Mouse (Mus musculus) forebrain, embryonic 14.5 days (tissue): ENCODE results near the gene Cdc40. TPM values are rescaled to one million over a fixed set of nuclear protein-coding genes. Genes with fewer than 3 reads are reported as not detected.

Experiments
- ATAC-seq: fragments of 200-750 bp; cut with Nextera tagmentation; 2 replicates; pipeline ENCODE4 v1.8.0; 2017; ENCODE audit warnings: mild to moderate bottlenecking, moderate library complexity
- DNase-seq: peaks from one replicate; pipeline ENCODE4 v3.0.0-alpha.2; 2015; ENCODE audit warnings: low spot score
- H3K27ac ChIP-seq: fragments of 300-500 bp; sonication (generic); 2 replicates; pipeline ENCODE4 v1.5.1; 2014; ENCODE audit warnings: low read depth, mild to moderate bottlenecking, control low read depth, low read length, moderate library complexity
- H3K27me3 ChIP-seq: fragments of 300-500 bp; sonication (generic); replicated peaks from 2 replicates; pipeline ENCODE4 v1.6.1; 2014; ENCODE audit warnings: low read length, control low read depth, mixed read lengths; ENCODE audit not compliant: control insufficient read depth, insufficient read depth
- H3K36me3 ChIP-seq: fragments of 300-500 bp; sonication (generic); 2 replicates; pipeline ENCODE4 v1.6.1; 2014; ENCODE audit warnings: low read length, control low read depth; ENCODE audit not compliant: control insufficient read depth, insufficient read depth
- H3K4me1 ChIP-seq: fragments of 300-500 bp; sonication (generic); 2 replicates; pipeline ENCODE4 v1.6.1; 2014; ENCODE audit warnings: antibody characterized with exemption, low read length, control low read depth; ENCODE audit not compliant: control insufficient read depth, insufficient read depth
- H3K4me2 ChIP-seq: fragments of 300-500 bp; sonication (generic); 2 replicates; pipeline ENCODE4 v1.6.1; 2014; ENCODE audit warnings: mild to moderate bottlenecking, control low read depth, low read length
- H3K4me3 ChIP-seq: fragments of 300-500 bp; sonication (generic); 2 replicates; pipeline ENCODE4 v1.5.1; 2014; ENCODE audit warnings: low read depth, low read length, control low read depth
- H3K9ac ChIP-seq: fragments of 300-500 bp; sonication (generic); 2 replicates; pipeline ENCODE4 v1.6.1; 2014; ENCODE audit warnings: mild to moderate bottlenecking, low read length, control low read depth, moderate library complexity
- H3K9me3 ChIP-seq: fragments of 300-500 bp; sonication (generic); replicated peaks from 2 replicates; pipeline ENCODE4 v1.6.1; 2016; ENCODE audit warnings: low read length, control low read depth, mixed read lengths; ENCODE audit not compliant: control insufficient read depth
- WGBS: fragments of 180-500 bp; shearing (Covaris S2); extraction: QIAGEN DNeasy Blood & Tissue Kit; methylation state at CpG from one replicate; pipeline ENCODE4 v1.1.7; 2014; 5-methylcytosine and 5-hydroxymethylcytosine counted together
- polyA plus RNA-seq: library from polyadenylated mRNA; unstranded; fragments of >200 nt; fragmentation: Nextera tagmentation; extraction: Ambion mirVana; gene quantifications from 2 replicates; pipeline ENCODE4 v1.2.1, GENCODE M21; 2014

Cdc40 gene
- polyA plus RNA-seq, 1 experiment from 2014 or later = 28.0 TPM

- Histone ChIP-seq H3K4me3 (no peak overlapping the region), H3K4me2 (no peak overlapping the region), H3K36me3 (no peaks in the 10 kb centered on the region), H3K27me3 (no peaks in the 10 kb centered on the region), H3K9me3 (no peaks in the 10 kb centered on the region), H3K9ac (no peak overlapping the region), H3K27ac (no peak overlapping the region), H3K4me1 (no peaks in the 10 kb centered on the region)
- DNase-seq = no peak
- no peak for ATAC-seq
- WGBS = 93% methylated on average over 4 of the region's 4 CpGs
These were observed 18.7 kb upstream of the Cdc40 start for GRCm38 (mm10) chr10:40901786-40902185.

GRCm38 (mm10) chr10:40896656-40897055, 13.5 kb upstream of the Cdc40 start:
- Histone ChIP-seq H3K9ac (no peak overlapping the region), H3K4me3 (no peak overlapping the region), H3K4me2 (no peak overlapping the region), H3K4me1 (peaks cover 4% of the 10 kb centered on the region; the same call in 1 of the 2 replicates), H3K36me3 (no peaks in the 10 kb centered on the region), H3K9me3 (no peaks in the 10 kb centered on the region), H3K27ac (no peak overlapping the region), H3K27me3 (no peaks in the 10 kb centered on the region)
- no peak for DNase-seq
- WGBS = 83% methylated on average over 5 of the region's 5 CpGs
- ATAC-seq = no peak

- 95% methylated on average over 12 of the region's 12 CpGs for WGBS
- no peak overlapping the region for H3K4me3 ChIP-seq
- ATAC-seq (no peak), DNase-seq (no peak)
- H3K4me1 ChIP-seq = peaks cover 4% of the 10 kb centered on the region; the same call in 1 of the 2 replicates
- H3K36me3 ChIP-seq = no peaks in the 10 kb centered on the region
- H3K27ac ChIP-seq = no peak overlapping the region
- H3K4me2 ChIP-seq = no peak overlapping the region
- H3K9ac ChIP-seq = no peak overlapping the region
- H3K27me3 ChIP-seq = no peaks in the 10 kb centered on the region
- H3K9me3 ChIP-seq = no peaks in the 10 kb centered on the region
These were observed 12.7 kb upstream of the Cdc40 start for GRCm38 (mm10) chr10:40895765-40896164.

- H3K4me1 ChIP-seq = peaks cover 4% of the 10 kb centered on the region; the same call in 1 of the 2 replicates
- H3K9me3 ChIP-seq = no peaks in the 10 kb centered on the region
- WGBS = 86% methylated on average over 4 of the region's 4 CpGs
- H3K4me3 ChIP-seq = no peak overlapping the region
- H3K4me2 ChIP-seq = no peak overlapping the region
- H3K9ac ChIP-seq = no peak overlapping the region
- DNase-seq (no peak), ATAC-seq (no peak)
- no peaks in the 10 kb centered on the region for H3K27me3 ChIP-seq
- no peak overlapping the region for H3K27ac ChIP-seq
- no peaks in the 10 kb centered on the region for H3K36me3 ChIP-seq
These were observed 6.0 kb upstream of the Cdc40 start for GRCm38 (mm10) chr10:40889146-40889545.

GRCm38 (mm10) chr10:40887316-40887715, 4.2 kb upstream of the Cdc40 start:
- 79% methylated on average over 2 of the region's 2 CpGs for WGBS
- no peak overlapping the region for H3K4me3 ChIP-seq
- H3K27ac ChIP-seq = no peak overlapping the region
- H3K27me3 ChIP-seq = no peaks in the 10 kb centered on the region
- no peaks in the 10 kb centered on the region for H3K36me3 ChIP-seq
- no peak overlapping the region; the same call in 1 of the 2 replicates for H3K4me2 ChIP-seq
- no peaks in the 10 kb centered on the region for H3K9me3 ChIP-seq
- no peak for DNase-seq
- no peak for ATAC-seq
- no peak overlapping the region for H3K9ac ChIP-seq
- H3K4me1 ChIP-seq = no peaks in the 10 kb centered on the region

- Histone ChIP-seq H3K9me3 (no peaks in the 10 kb centered on the region), H3K4me3 (peak overlapping the region; percentile 18), H3K9ac (no peak overlapping the region; the same call in 1 of the 2 replicates), H3K4me1 (peaks cover 4% of the 10 kb centered on the region; the same call in 1 of the 2 replicates), H3K27me3 (no peaks in the 10 kb centered on the region), H3K27ac (no peak overlapping the region), H3K36me3 (no peaks in the 10 kb centered on the region), H3K4me2 (peak overlapping the region; percentile 52)
- 36% methylated on average over 7 of the region's 7 CpGs for WGBS
- ATAC-seq = no peak
- peak; percentile 14 for DNase-seq
These were observed 2.3 kb upstream of the Cdc40 start for GRCm38 (mm10) chr10:40885432-40885831.

GRCm38 (mm10) chr10:40884279-40884806, 1.2 kb upstream of the Cdc40 start:
- peaks cover 4% of the 10 kb centered on the region; the same call in 1 of the 2 replicates for H3K4me1 ChIP-seq
- H3K4me3 ChIP-seq = peak overlapping the region; percentile 91
- H3K36me3 ChIP-seq = no peaks in the 10 kb centered on the region
- peak overlapping the region; percentile 97 for H3K9ac ChIP-seq
- DNase-seq (peak; percentile 82), ATAC-seq (peak; percentile 7; the same call in 1 of the 2 replicates)
- H3K4me2 ChIP-seq = peak overlapping the region; percentile 59
- under 1% methylated on average over 40 of the region's 40 CpGs for WGBS
- H3K27me3 ChIP-seq = no peaks in the 10 kb centered on the region
- peak overlapping the region; percentile 99 for H3K27ac ChIP-seq
- no peaks in the 10 kb centered on the region for H3K9me3 ChIP-seq

GRCm38 (mm10) chr10:40883644-40884278, 650 bp upstream of the Cdc40 start:
- peak overlapping the region; percentile 99 for H3K27ac ChIP-seq
- ATAC-seq (peak; percentile 91), DNase-seq (peak; percentile 93)
- H3K36me3 ChIP-seq = no peaks in the 10 kb centered on the region
- 1% methylated on average over 71 of the region's 87 CpGs for whole genome bisulfite sequencing
- H3K4me1 ChIP-seq = peaks cover 4% of the 10 kb centered on the region; the same call in 1 of the 2 replicates
- peak overlapping the region; percentile 91 for H3K4me3 ChIP-seq
- peak overlapping the region; percentile 59 for H3K4me2 ChIP-seq
- peak overlapping the region; percentile 97 for H3K9ac ChIP-seq
- no peaks in the 10 kb centered on the region for H3K9me3 ChIP-seq
- no peaks in the 10 kb centered on the region for H3K27me3 ChIP-seq

GRCm38 (mm10) chr10:40882333-40882732, 778 bp downstream of the Cdc40 start:
- H3K9ac ChIP-seq = peak overlapping the region; percentile 83
- WGBS = 13% methylated on average over 9 of the region's 9 CpGs
- DNase-seq (no peak), ATAC-seq (no peak)
- no peaks in the 10 kb centered on the region for H3K9me3 ChIP-seq
- H3K27ac ChIP-seq = peak overlapping the region; percentile 71
- peak overlapping the region; percentile 70 for H3K4me2 ChIP-seq
- peaks cover 4% of the 10 kb centered on the region; the same call in 1 of the 2 replicates for H3K4me1 ChIP-seq
- H3K4me3 ChIP-seq = peak overlapping the region; percentile 91
- H3K27me3 ChIP-seq = no peaks in the 10 kb centered on the region
- no peaks in the 10 kb centered on the region for H3K36me3 ChIP-seq
